Mouse (Mus musculus): Measurements from ENCODE around the gene Sumo3. TPM values are rescaled to one million over a fixed set of nuclear protein-coding genes. Genes with fewer than 3 reads are reported as not detected.

Sumo3 gene
- polyA plus RNA-seq, 1 experiment: 318 TPM

DNA sequence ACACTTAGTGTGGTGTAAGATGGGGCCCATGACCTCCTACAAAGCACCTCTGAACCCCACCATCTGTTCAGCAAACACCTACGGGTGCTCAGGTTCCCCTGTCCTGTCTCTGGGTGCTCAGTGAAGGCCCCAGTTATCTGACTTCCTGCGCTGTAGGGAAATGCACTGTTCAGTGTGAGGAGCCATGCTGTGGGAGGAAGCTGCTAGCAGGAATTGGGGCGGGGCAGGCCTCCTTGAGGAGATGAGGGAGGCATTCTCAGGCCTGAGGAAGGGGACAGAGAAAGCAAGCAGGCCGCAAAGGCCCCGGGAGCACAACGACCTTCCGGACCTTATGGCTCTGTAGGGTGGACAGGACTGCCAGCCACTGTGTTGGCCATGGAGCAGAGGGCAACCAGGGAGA is 16.8 kb upstream of the Sumo3 start:
- DNase-seq (ENCODE audit: low spot score): no peak

DNA sequence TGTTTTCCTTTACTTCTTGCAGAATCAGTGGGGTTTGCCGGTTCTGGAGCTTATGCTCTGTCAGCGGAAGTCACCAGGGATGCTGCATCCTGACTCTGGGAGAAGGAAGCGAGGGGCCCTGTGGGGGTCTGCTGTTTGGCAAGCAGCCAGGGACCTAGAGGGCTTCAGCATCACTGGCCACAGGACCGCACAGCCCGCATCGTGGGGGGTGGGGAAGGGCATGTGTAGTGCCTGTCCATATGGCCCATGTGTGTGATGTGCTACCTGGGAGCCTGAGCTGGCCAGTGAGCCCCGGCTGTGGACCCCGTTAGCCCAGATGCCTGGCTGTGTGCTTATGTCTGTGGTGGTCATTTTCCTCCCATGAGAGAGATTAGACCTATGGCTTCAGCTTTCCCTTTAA is 16.1 kb upstream of the Sumo3 start:
- no peak for DNase-seq (ENCODE audit: low spot score)

DNA sequence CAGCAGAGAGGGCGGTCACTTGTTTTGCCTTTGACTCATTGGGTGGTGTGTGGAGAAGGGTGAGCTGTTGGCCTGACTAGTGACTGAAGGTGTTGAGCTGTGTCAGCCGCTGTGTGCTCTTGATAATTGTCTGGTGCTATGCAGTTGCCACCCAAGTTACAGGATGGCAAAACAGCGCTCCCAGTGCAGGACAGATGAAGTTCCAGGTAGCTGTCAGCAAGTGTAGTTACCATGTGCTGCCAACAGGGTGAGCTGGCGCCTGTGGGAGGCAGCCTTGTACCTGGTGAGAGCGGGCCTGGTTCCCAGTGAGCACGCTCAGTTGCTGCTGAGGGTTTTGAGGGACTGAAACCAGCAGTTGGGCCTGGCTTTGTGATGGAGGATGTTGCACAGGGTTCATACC is 15.1 kb upstream of the Sumo3 start:
- DNase-seq (ENCODE audit: low spot score): no peak

DNA sequence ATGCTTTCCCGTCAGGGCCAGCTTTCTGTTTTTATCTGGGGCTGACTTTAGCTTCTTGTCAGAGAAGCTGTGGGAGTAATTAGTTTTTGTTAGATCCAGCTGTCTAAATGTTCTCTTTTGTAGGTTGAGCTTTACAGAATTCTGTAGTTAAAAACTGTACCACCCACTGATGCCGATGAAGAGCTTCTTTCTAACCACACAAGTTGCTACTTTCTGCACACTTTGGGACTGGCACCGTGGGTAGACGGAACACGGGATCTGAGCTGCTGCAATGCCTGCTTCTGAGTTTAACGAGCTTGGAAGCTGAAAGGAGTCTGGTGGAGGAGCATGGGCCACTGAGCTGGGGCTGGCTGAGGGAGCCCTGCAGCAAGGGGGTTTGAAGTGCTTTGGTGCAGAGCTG is 14.4 kb upstream of the Sumo3 start:
- no peak for DNase-seq (ENCODE audit: low spot score)

DNA sequence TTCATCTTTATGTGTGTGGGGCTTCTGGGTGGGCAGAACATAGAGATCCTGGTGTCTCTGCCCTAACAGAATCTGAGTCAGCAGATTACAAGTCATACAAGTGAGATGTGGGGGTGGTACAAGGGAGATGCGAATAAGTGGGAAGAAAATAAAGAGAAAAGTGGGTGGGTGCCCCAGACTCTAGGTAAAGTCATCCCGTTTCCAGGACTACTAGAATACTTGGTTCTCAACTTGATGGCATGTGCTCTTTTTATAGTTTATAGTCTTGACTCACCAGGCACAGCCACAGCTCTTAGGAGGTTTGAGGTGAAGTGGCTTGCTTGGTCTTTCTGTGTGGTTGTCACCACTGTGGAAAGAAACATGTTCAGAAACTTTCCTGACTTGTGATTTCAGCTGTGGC is 9.8 kb upstream of the Sumo3 start:
- DNase-seq (ENCODE audit: low spot score): no peak

DNA sequence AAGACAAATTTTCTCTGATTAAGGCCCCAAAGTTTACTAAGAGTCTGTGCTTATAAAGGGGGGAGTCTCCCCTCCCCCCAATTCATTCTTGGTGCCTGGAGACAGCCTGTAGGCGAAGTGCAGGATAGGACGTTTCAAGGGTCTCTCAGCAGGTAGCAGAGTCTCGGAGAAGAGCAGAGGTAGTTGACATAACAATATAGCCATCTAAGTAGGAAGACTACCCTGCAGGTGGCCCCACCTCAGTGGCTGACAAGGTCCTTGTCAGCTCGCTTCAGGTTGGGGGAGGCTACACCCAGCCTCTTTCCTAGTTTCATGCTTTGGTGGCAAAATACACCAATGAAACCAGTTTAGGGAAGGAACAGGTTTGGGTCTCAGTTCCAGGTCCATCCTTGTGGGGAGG is 2.9 kb upstream of the Sumo3 start:
- DNase-seq (ENCODE audit: low spot score): no peak

DNA sequence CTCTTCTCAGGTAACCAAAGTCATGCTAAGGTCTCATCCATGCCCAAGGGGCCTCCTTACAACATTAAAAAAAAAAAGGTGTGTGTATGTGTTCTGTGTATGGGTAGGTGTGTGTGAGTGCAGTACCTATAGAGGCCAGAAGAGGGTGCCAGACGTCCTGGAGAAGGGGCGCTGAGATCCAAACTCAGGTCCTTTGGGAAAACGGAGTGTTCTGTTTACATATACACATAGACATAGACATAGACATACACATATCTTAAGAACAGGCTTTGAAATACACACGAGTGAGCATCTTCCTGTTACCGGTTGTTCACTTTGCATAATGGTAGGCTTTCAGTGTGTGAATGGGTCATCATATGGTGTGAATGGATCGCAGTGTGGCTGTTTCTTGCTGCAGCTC is 1.8 kb upstream of the Sumo3 start:
- DNase-seq (ENCODE audit: low spot score): no peak

DNA sequence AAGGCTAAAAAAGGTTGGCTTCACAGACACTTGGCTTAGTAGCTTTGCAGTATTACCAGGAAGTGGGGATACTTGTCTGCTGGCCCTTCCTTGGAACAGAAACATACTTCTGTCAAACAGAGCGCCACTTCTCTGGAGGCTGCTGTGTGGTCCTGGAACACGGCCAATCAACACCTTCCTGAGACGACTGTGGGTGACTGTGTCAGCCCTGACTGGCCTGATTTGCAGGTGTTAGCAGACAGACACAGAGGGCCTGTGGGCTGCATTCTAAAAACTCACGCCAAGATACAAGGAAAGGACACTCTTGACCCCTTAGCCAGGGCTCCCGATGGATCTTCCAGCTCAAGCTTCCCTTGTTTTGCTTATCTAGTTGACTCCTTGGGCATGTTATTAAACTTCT is 939 bp upstream of the Sumo3 start:
- no peak for DNase-seq (ENCODE audit: low spot score)

DNA sequence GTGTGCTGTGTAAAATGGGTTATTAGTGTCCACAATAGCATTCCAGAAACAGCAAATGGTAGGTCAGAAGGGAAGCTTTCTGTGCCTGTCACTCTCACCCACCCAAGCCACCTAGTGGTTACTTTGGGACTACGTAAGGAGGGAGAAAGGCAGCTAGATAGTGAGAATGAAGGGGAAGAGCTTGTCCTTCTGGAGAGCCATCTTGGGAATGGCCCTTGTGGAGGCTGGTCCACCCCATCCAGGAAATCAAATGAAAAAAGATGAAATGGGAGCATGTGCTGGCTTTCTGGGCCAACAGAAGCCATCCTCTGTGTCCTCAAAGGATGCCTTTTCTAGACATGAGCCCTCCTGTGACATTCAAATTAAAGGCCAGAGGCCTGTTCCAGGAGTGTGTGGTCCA is 529 bp upstream of the Sumo3 start:
- DNase-seq (ENCODE audit: low spot score): no peak

DNA sequence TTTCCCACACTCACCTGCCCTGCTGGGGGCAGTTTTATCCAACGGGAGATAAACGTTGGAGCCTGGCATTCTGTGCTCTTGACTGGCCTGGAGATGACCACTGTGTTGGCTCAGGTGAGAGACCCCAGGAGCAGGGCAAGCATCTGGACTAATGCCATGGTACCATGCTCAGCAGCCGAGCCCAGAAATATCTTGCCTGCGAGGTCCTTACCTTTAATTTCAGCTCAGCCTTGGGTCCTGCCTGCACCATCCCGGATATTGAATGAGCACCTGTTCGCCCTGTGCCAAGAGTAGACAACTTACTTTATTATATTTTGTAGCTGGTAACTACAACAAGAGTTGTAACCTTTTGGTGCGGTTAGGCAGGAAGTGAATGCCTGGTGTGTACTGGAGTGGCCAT is 958 bp downstream of the Sumo3 start:
- no peak for DNase-seq (ENCODE audit: low spot score)

DNA sequence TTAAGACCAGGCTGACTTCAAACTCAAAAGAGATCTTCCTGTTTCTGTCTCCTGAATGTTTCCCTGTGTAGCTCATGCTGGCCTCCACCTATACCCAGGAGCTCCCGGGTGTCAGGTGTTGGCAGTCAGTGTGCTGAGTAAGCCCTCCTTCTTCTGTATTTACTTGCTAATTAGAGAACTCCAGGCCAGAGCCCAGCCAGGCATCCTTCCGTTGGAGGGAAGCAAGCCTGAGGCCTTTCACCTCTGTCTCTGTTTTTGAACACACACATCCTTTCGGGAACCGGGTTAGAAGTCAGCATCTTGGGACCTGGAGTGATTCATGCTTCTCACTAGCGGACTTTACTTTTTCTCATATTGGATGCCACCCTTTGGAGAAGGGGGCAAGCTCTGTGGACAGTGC is 1.5 kb downstream of the Sumo3 start:
- DNase-seq (ENCODE audit: low spot score): no peak

DNA sequence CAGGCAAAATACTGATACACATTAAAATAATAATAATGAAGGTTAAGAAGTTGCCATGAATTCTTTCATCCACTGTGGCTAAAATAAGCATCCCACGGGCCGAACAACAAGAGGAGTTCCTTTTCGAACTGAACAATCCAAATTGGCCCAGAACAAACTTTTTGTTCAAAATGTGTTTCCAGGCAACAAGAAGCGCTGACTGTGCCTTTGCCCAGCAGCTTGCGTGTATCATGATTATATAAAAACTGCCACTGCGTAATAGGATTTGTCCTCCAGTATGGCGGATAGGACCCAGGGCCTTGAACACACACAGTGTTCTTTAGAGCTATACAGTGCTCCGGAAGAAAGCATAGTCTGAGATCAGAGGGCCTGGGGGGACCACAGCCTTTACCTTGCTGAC is 2.7 kb downstream of the Sumo3 start:
- DNase-seq (ENCODE audit: low spot score): no peak

DNA sequence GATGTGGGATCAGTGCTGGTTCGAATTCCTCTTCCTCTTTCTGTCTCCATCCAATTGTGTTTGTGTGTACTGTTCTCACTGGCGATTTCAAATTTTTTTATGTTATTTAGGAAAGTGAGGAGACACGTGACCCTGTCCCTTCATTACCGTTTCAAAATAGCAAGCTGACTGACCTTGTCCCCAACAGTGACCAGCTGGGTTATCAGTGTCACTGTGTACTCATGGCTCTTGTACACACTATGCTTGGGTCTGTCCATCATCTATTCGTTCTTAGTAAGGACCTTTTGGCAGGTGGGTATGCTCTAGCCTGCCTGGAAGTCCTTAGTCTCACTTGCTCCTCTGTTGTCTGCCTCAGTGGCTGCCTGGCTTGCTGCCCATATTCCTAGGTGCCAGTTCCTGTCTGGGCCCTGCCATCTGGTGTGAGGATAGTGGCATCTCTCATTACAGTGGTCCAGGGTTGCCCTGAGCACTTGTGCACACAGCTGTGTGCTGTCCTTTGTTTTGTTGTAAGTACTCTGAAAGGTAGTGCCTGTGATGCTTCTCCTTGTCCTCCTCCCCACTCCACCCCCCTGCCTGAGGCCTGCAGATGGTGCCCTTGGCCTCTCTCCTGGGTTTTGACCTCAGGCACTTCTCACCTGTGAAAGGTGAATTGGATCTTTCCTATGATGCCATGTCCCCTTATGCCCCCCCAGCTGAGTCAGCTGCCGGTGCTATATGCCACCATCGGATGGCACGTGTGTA is 4.5 kb downstream of the Sumo3 start:
- no peak for DNase-seq (ENCODE audit: low spot score)

DNA sequence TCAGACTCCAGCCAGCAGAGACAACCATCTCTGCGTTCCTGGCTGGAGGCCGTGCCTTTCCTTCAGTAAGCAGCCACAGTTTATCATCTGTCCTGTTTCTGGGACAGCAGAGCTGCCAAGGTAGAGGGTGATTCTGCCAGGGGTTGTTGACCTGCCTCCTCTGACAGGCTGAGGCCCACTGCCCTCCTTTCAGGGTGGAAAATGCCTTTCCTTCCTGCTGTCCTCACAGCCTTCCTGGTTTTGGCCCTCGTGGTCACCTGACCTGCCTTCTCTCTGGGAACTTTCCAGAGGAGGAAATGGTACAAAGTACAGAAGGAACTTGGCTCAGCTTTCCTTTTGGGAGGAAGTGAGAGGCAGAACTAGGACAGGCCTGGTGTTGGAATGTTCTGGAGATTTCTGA is 7.5 kb downstream of the Sumo3 start:
- no peak for DNase-seq (ENCODE audit: low spot score)

DNA sequence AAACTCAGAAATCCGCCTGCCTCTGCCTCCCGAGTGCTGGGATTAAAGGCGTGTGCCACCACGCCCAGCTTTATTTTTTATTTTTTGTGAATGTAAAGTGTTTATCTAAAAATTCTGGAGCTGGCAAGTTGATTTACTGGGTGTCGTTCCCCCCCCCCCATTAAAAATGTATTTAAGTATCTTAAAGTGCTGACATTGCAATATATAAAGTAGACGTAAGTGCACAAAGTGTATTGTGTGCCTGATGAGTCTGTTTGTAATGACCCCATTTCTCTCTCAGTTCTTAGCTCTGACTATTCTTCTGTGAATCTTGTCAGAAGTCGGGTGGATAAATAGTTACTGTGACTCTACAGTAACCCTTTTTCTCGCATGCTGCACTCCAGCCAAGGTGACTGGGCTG is 9.8 kb downstream of the Sumo3 start:
- no peak for DNase-seq (ENCODE audit: low spot score)

DNA sequence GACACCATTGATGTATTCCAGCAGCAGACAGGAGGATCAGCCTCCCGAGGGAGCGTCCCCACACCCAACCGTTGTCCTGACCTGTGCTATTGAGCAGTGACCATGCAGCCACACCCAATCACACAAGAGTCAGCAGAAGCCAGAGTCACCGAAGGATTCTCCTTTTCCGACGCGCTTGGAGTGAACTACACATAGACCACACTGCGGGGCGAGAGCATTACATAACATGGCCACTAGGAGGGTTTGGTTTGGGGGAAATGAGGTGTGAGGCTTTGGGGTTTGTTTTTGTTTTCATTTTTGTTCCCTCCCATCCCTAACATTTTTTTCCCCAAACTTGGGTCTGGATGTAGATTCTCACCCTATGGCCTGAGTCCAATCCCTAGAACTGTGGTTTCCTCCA is 10.3 kb downstream of the Sumo3 start:
- DNase-seq (ENCODE audit: low spot score): no peak

DNA sequence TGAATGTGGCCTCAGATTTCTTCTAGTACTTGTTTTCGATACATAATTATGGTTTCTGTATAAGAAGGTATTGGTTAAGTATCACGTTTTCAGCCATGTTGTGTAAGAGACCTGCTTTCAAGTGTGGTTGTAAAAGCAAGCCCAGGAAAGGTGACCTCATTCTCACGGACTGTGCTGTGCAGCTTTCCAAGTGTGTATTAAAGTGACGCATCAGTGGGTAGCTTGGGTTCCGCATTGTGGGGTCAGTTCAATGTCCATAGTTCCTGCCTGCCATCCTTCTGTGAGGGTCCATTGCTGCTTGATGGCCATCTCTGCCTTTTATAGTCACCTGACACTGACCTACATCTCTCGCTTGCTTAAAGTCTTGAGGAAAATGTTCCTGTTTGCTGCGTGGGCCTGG is 11.0 kb downstream of the Sumo3 start:
- DNase-seq (ENCODE audit: low spot score): no peak

DNA sequence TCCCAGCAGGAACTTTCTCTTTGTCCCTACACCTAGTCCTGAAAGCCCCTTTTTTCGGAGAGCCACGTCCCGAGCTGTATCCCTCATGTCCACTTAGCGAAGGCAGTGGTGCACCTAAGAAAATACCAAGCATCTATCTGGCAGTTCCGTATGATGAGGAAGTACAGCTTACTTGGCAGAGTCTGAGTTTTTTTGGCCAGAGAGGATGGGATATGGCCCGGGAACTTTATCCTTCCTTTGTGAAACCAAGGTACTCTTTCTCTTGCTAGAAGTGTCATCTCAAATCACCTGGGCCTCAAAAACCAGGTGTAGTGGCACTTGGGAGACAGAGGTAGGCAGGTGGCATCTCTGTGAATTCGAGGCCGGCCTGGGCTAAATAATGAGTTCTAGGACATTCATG is 15.6 kb downstream of the Sumo3 start:
- DNase-seq (ENCODE audit: low spot score): no peak

DNA sequence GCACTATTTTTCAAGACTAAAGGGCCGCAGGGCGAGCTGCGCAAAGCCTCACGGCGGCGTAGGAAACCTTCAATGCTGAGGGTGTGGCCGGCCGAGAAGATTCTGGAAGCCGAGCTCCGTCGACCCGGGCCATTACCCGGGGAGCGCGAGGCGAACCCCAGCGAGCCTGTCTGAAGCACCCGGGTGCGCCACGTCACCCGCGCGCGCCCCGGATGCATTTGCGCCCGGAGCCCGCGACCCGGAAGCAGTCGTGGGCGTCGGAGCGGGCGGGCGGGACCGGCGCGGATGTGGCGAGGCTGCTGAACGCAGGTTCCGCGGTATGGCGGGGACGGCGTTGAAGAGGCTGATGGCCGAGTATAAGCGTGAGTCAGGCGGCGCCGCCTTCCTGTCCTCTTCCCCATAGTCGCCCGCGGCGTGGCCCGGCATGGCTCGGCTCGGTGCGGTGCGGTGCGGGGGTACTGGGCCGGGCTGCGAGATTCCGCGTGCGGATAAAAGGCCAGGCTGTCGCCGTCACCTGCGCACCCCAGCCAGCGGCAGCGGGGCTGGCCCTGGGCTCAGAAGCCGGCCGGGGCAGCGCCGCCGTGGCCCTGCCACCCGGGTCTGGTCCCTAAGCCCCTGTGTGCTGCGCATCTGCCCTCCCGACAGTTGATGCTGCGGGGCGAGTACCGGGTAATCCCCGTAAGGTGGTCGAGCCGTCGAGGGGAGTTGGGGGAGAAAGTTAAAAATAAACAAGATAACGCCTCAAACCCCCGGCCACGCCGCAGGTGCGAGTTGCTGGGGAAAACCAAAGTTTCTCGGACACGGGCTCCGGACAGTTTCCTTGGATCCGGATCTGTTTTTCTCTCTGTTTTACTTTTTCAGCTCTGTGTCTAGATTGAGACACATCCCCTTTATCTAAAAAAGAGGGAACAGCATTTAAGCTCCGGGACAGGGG is 16.4 kb downstream of the Sumo3 start, which contains the start of gene Ube2g2:
Ube2g2 (plus strand) TSS at position 221 of the 934 bp plus-strand sequence.
- peak; percentile 97 for DNase-seq (ENCODE audit: low spot score)

DNA sequence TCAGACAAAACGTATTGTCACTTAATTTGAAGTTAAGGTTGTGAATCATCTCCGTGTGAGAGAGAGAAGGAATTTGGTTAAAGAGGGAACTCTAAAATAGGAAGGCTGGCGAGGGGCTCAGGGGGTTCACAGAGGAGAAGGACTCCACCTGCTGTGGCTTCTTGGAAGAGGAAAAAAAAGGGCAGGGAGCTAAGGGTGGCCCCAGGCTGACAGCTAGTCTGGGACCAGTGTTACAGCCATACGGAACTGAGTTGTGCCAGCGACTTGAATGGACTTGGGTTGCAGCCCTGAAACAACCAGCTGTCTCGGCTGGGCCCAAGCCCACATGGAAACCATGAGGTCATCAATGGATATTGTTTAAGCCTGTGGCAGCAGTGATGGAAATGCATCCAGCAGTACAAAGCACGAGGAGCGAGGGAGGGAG is 17.2 kb downstream of the Sumo3 start:
- DNase-seq (ENCODE audit: low spot score): no peak

DNA sequence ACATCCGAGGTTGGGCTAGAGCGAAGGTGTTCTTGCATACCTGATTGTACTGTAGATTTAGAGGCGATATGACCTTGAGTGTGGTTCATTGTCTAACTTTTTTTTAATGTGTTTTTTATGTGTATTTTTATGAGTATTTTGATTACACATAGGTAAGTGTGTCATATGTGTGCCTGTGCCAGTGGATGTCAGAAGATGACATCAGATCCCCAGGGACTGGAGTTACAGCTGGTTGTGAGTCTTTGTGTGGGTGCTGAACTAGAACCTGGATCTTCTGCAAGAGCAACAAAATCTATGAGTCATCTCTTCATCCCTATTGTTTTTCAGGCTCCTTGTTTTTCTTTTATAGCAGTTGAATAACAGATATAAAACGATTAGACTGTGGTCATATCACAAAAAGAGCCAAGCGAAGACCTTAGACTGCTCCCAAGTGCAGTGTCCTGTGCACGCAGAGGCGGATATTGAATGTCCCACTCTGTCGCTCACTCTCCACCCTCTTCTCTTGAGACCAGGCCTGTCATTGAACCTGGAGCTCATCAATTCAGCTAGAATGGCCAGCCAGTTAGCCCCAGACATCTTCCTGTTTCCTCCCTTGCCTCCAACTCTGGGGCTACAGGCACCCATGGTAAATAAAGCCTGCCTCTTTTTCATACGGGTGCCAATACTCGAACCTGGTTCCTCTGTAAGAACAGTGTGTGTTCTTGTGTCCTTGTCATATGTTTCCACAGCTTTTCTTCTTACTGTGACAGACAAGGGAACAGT is 17.9 kb downstream of the Sumo3 start:
- DNase-seq (ENCODE audit: low spot score): no peak

DNA sequence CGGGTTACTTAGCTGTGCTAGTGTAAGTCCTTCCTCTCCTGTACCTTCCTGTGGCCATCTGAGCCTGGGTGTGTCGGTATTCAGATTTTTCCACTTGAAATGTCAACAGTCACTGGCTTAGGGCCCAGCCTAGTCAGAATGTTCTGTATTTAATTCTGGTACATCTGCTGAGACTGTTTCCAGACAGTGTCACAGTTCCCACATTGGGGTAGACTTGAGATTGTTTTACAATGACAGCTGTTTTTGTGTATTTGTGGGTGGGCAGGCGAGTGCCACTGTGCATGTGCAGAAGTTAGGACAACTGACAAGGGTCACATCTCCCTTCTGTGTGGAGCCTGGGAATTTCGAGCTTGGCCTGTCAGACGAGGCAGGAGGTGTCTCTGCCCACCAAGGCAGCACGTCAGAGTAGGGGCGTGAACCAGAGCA is 18.7 kb downstream of the Sumo3 start:
- DNase-seq (ENCODE audit: low spot score): no peak
